Mouse (Mus musculus) olfactory bulb, adult 2 months (tissue): ENCODE results near the gene Gm45713.

Source experiments
- CTCF ChIP-seq: fragments of 200-500 bp; IDR thresholded peaks from 2 replicates; pipeline ENCODE4 v1.5.1; 2012; ENCODE audit warnings: low read depth, mild to moderate bottlenecking, low read length, moderate library complexity; ENCODE audit not compliant: insufficient read depth
- POLR2A ChIP-seq: fragments of 200-500 bp; IDR thresholded peaks from 2 replicates; pipeline ENCODE4 v1.6.1; 2012; ENCODE audit warnings: mild to moderate bottlenecking, low read depth, low read length, moderate library complexity; ENCODE audit not compliant: insufficient read depth

DNA sequence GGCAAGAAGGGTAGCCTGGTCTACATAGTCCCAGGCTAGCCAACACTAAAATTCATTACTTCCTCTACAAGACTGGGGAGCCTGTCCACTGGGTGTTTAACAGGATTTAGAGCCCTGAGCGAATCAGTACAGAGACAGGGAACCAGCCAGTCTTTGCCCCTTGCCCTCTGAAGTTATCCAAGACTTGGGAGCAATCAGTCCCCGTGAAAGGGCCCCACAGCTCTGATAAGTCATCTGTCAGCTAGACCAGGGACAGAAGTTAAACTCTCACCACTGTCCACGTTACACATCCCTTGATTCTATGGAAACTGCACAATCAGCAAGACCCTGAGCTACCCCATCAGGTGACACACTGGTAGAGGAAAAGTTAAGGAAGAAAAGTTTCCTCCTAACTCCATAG, 23.5 kb downstream of the Gm45713 start:
- TF ChIP-seq CTCF: no peak
- TF ChIP-seq POLR2A: no peak
